Mouse (Mus musculus): ENCODE measurements at regions not wholly inside any gene's neighbourhood (a gene's known extent, or its start where the extent isn't known, plus 50 kb on each side); places are given as distances from the start of the nearest gene placed in this dataset.

GRCm38 (mm10) chr1:35959729-35960128 is 108.5 kb upstream of the Hs6st1 start (continued):
- TF ChIP-seq EP300 (IDR thresholded peaks at IDR 0.05; ENCODE audit: low read depth in 1 of 2, low read length in 2 of 2) (no peak), TAL1 (IDR thresholded peaks at IDR 0.05; ENCODE audit: low read length) (no peak)

GRCm38 (mm10) chr1:35960844-35961243 is 107.4 kb upstream of the Hs6st1 start:
- Histone ChIP-seq H3K27me3 (ENCODE audit: control insufficient read depth in 1 of 2, insufficient read depth in 2 of 2, low read length in 2 of 2) (no peaks in the 10 kb centered on the region; a peak in 1 of 4 replicates), H3K9me3 (replicated peaks; ENCODE audit: insufficient read depth, low read length) (no peaks in the 10 kb centered on the region), H3K4me1 (ENCODE audit: control insufficient read depth in 1 of 2, insufficient read depth in 2 of 2, low read length in 2 of 2) (no peaks in the 10 kb centered on the region), H3K9ac (ENCODE audit: control insufficient read depth, low read depth, low read length, poor library complexity, severe bottlenecking) (no peak overlapping the region), H3K27ac (ENCODE audit: control insufficient read depth, low read depth, low read length) (no peak overlapping the region), H3K79me2 (ENCODE audit: control insufficient read depth, insufficient read depth, low read length, poor library complexity) (no peaks in the 10 kb centered on the region), H3K36me3 (ENCODE audit: control insufficient read depth in 1 of 2, insufficient read depth in 2 of 2, low read length in 2 of 2) (no peaks in the 10 kb centered on the region), H3K4me3 (ENCODE audit: control insufficient read depth in 1 of 2, insufficient read depth in 1 of 2, low read depth in 2 of 2, low read length in 2 of 2) (no peak overlapping the region)
- no peak for DNase-seq (ENCODE audit: low read depth, low spot score)
- no peak for TF ChIP-seq ZMIZ1 (IDR thresholded peaks at IDR 0.05; ENCODE audit: low read depth, low read length)
- TF ChIP-seq E2F4 (IDR thresholded peaks at IDR 0.05; ENCODE audit: borderline replicate concordance, low read depth, low read length), result no peak
- no peak for TF ChIP-seq USF1 (IDR thresholded peaks at IDR 0.05; ENCODE audit: low read depth, low read length)
- no peak for TF ChIP-seq CHD2 (IDR thresholded peaks at IDR 0.05; ENCODE audit: low read length)
- no peak for TF ChIP-seq SIN3A (IDR thresholded peaks at IDR 0.05; ENCODE audit: low read length)
- no peak for TF ChIP-seq TAL1 (IDR thresholded peaks at IDR 0.05; ENCODE audit: low read length)
- no peak for TF ChIP-seq USF2 (IDR thresholded peaks at IDR 0.05; ENCODE audit: borderline replicate concordance in 1 of 2, insufficient read depth in 1 of 2, low read depth in 1 of 2, low read length in 2 of 2)
- TF ChIP-seq JUND (IDR thresholded peaks at IDR 0.05; ENCODE audit: low read depth, low read length), result no peak
- no peak for TF ChIP-seq POLR2A (IDR thresholded peaks at IDR 0.05; ENCODE audit: control insufficient read depth in 1 of 2, insufficient read depth in 1 of 2, low read depth in 1 of 2, low read length in 2 of 2, poor library complexity in 1 of 2)
- no peak for TF ChIP-seq CTCF (IDR thresholded peaks at IDR 0.05 in 2 of 3, conservative IDR thresholded peaks at IDR 0.05 in 1 of 3; ENCODE audit: control insufficient read depth in 1 of 3, insufficient read depth in 1 of 3, low read depth in 2 of 3, low read length in 3 of 3, poor library complexity in 1 of 3, severe bottlenecking in 1 of 3)
- no peak for TF ChIP-seq KAT2A (conservative IDR thresholded peaks at IDR 0.05; ENCODE audit: low read depth, low read length)
- no peak for TF ChIP-seq BHLHE40 (IDR thresholded peaks at IDR 0.05; ENCODE audit: borderline replicate concordance, low read depth, low read length)
- TF ChIP-seq MAFK (IDR thresholded peaks at IDR 0.05; ENCODE audit: borderline replicate concordance, low read depth, low read length), result no peak
- no peak for TF ChIP-seq UBTF (IDR thresholded peaks at IDR 0.05; ENCODE audit: borderline replicate concordance, insufficient read depth, low read depth, low read length)
- TF ChIP-seq NELFE (IDR thresholded peaks at IDR 0.05; ENCODE audit: low read depth, low read length), result no peak
- TF ChIP-seq GABPA (IDR thresholded peaks at IDR 0.05; ENCODE audit: low read depth, low read length), result no peak
- TF ChIP-seq ELF1 (IDR thresholded peaks at IDR 0.05; ENCODE audit: low read depth, low read length), result no peak
- TF ChIP-seq MAZ (IDR thresholded peaks at IDR 0.05; ENCODE audit: low read depth, low read length), result no peak

GRCm38 (mm10) chr1:35961923-35962322 is 106.3 kb upstream of the Hs6st1 start:
- TF ChIP-seq MAZ (IDR thresholded peaks at IDR 0.05; ENCODE audit: low read depth, low read length), result no peak
- TF ChIP-seq MYC (IDR thresholded peaks at IDR 0.05; ENCODE audit: low read depth, low read length), result no peak
- TF ChIP-seq ETS1 (IDR thresholded peaks at IDR 0.05; ENCODE audit: low read depth, low read length), result no peak
- no peak for TF ChIP-seq POLR2AphosphoS5 (IDR thresholded peaks at IDR 0.05; ENCODE audit: borderline replicate concordance, low read depth, low read length)
- no peak for TF ChIP-seq RAD21 (IDR thresholded peaks at IDR 0.05; ENCODE audit: low read depth, low read length)
- no peak for TF ChIP-seq ELF1 (IDR thresholded peaks at IDR 0.05; ENCODE audit: low read depth, low read length)
- no peak for TF ChIP-seq NELFE (IDR thresholded peaks at IDR 0.05; ENCODE audit: low read depth, low read length)
- no peak for TF ChIP-seq POLR2AphosphoS2 (IDR thresholded peaks at IDR 0.05; ENCODE audit: low read length)
- TF ChIP-seq CHD2 (IDR thresholded peaks at IDR 0.05; ENCODE audit: low read length), result no peak
- TF ChIP-seq JUND (IDR thresholded peaks at IDR 0.05; ENCODE audit: low read depth, low read length), result no peak
- TF ChIP-seq TAL1 (IDR thresholded peaks at IDR 0.05; ENCODE audit: low read length), result no peak
- no peak for TF ChIP-seq TCF12 (IDR thresholded peaks at IDR 0.05; ENCODE audit: low read depth, low read length)
- no peak for TF ChIP-seq USF1 (IDR thresholded peaks at IDR 0.05; ENCODE audit: low read depth, low read length)
- TF ChIP-seq E2F4 (IDR thresholded peaks at IDR 0.05; ENCODE audit: borderline replicate concordance, low read depth, low read length), result no peak
- no peak for TF ChIP-seq CTCF (IDR thresholded peaks at IDR 0.05 in 2 of 3, conservative IDR thresholded peaks at IDR 0.05 in 1 of 3; ENCODE audit: control insufficient read depth in 1 of 3, insufficient read depth in 1 of 3, low read depth in 2 of 3, low read length in 3 of 3, poor library complexity in 1 of 3, severe bottlenecking in 1 of 3)
- no peak for TF ChIP-seq EP300 (IDR thresholded peaks at IDR 0.05; ENCODE audit: low read depth in 1 of 2, low read length in 2 of 2)
- TF ChIP-seq MYB (IDR thresholded peaks at IDR 0.05; ENCODE audit: low read depth, low read length), result no peak
- no peak for TF ChIP-seq SMC3 (IDR thresholded peaks at IDR 0.05; ENCODE audit: low read depth, low read length)
- no peaks in the 10 kb centered on the region for H3K36me3 ChIP-seq (ENCODE audit: control insufficient read depth in 1 of 2, insufficient read depth in 2 of 2, low read length in 2 of 2)
- no peak for DNase-seq (ENCODE audit: low read depth, low spot score)
- H3K27me3 ChIP-seq (ENCODE audit: control insufficient read depth in 1 of 2, insufficient read depth in 2 of 2, low read length in 2 of 2), result no peaks in the 10 kb centered on the region; a peak in 1 of 4 replicates
- H3K9ac ChIP-seq (ENCODE audit: control insufficient read depth, low read depth, low read length, poor library complexity, severe bottlenecking), result no peak overlapping the region
- H3K4me3 ChIP-seq (ENCODE audit: control insufficient read depth in 1 of 2, insufficient read depth in 1 of 2, low read depth in 2 of 2, low read length in 2 of 2), result no peak overlapping the region
- H3K4me1 ChIP-seq (ENCODE audit: control insufficient read depth in 1 of 2, insufficient read depth in 2 of 2, low read length in 2 of 2), result no peaks in the 10 kb centered on the region
- no peak overlapping the region for H3K27ac ChIP-seq (ENCODE audit: control insufficient read depth, low read depth, low read length)
- H3K9me3 ChIP-seq (replicated peaks; ENCODE audit: insufficient read depth, low read length), result no peaks in the 10 kb centered on the region
- H3K79me2 ChIP-seq (ENCODE audit: control insufficient read depth, insufficient read depth, low read length, poor library complexity), result no peaks in the 10 kb centered on the region
